ENCODE assay signal across 8 mouse cellular contexts in genomic region chr4:133813174-133813991, GRCm38 (mm10). TPM values are rescaled to one million over a fixed set of nuclear protein-coding genes. Genes with fewer than 3 reads are reported as not detected.
A peak's percentile ranks its signal among the peaks of the same experiment; 100 is the strongest.
DNase-seq lines count a peak whose midpoint lies in the region; ATAC-seq and TF ChIP-seq lines count a peak whose summit lies in the region.

No protein-coding gene starts in this region.

- no peaks in the 10 kb centered on the region for H3K9me3 ChIP-seq in ES-Bruce4 (replicated peaks; ENCODE audit: control insufficient read depth, insufficient read depth, low read length, poor library complexity, severe bottlenecking)
- H3K9me3 ChIP-seq in forebrain, embryonic 14.5 days (replicated peaks; ENCODE audit: control insufficient read depth, low read length), result no peaks in the 10 kb centered on the region
- no peaks in the 10 kb centered on the region for H3K9me3 ChIP-seq in neural tube, embryonic 15.5 days (replicated peaks)

- H3K4me3 ChIP-seq in ES-Bruce4 (ENCODE audit: low read depth, low read length), result peak overlapping the region; percentile 95
- peak overlapping the region; percentile 63 for H3K4me3 ChIP-seq in forebrain, embryonic 14.5 days (ENCODE audit: low read depth, low read length)
- H3K4me3 ChIP-seq in neural tube, embryonic 15.5 days (replicated peaks), result peak overlapping the region; percentile 70

- H3K9ac ChIP-seq in ES-Bruce4 (ENCODE audit: low read depth, poor library complexity, severe bottlenecking), result peak overlapping the region; percentile 96
- peak overlapping the region; percentile 85 for H3K9ac ChIP-seq in forebrain, embryonic 14.5 days (ENCODE audit: low read length)
- peak overlapping the region; percentile 74 for H3K9ac ChIP-seq in neural tube, embryonic 15.5 days (replicated peaks)

- H3K4me2 ChIP-seq in forebrain, embryonic 14.5 days (ENCODE audit: low read length), result peak overlapping the region; percentile 62
- peak overlapping the region; percentile 63 for H3K4me2 ChIP-seq in neural tube, embryonic 15.5 days

- H3K4me1 ChIP-seq in ES-Bruce4 (ENCODE audit: control insufficient read depth, insufficient read depth, low read length), result peaks cover 2% of the 10 kb centered on the region
- peaks cover 12% of the 10 kb centered on the region; the same call in 1 of the 2 replicates for H3K4me1 ChIP-seq in forebrain, embryonic 14.5 days (ENCODE audit: control insufficient read depth, insufficient read depth, low read length)
- peaks cover 20% of the 10 kb centered on the region for H3K4me1 ChIP-seq in neural tube, embryonic 15.5 days

- intact Hi-C loops in heart, postnatal 14 days (cut with DNase I), result loop anchor here (1.0 kb wide), 1 partner anchor 56 kb away; no protein-coding TSS in a partner anchor

- H3K27me3 ChIP-seq in ES-Bruce4 (ENCODE audit: control insufficient read depth, insufficient read depth, low read length, poor library complexity, severe bottlenecking), result no peaks in the 10 kb centered on the region
- H3K27me3 ChIP-seq in forebrain, embryonic 14.5 days (replicated peaks; ENCODE audit: control insufficient read depth, insufficient read depth, low read length), result no peaks in the 10 kb centered on the region
- no peaks in the 10 kb centered on the region for H3K27me3 ChIP-seq in neural tube, embryonic 15.5 days (replicated peaks)

- TF ChIP-seq EP300 in ES-Bruce4 (IDR thresholded peaks at IDR 0.05; ENCODE audit: insufficient read depth, low read depth, low read length), result 0 out of 2 replicates have a peak, but pooled peaks have one; percentile 72

- no peaks in the 10 kb centered on the region for H3K36me3 ChIP-seq in ES-Bruce4 (ENCODE audit: control insufficient read depth, insufficient read depth, low read length, poor library complexity, severe bottlenecking)
- no peaks in the 10 kb centered on the region for H3K36me3 ChIP-seq in forebrain, embryonic 14.5 days (ENCODE audit: control insufficient read depth, insufficient read depth, low read length)
- no peaks in the 10 kb centered on the region for H3K36me3 ChIP-seq in neural tube, embryonic 15.5 days

- TF ChIP-seq CTCF in ES-Bruce4 (IDR thresholded peaks at IDR 0.05; ENCODE audit: low read depth, low read length), result no peak

- TF ChIP-seq POLR2A in ES-Bruce4 (IDR thresholded peaks at IDR 0.05; ENCODE audit: insufficient read depth, low read length), result peak; percentile 17

- DNase-seq in cerebellum, adult 11 months, result peak; percentile 91
- DNase-seq in forebrain, embryonic 14.5 days (ENCODE audit: low spot score), result peak; percentile 98
- peak; percentile 96 to 97 for DNase-seq in heart, postnatal 14 days
- DNase-seq in layer of hippocampus, adult 11-12 months (ENCODE audit: low spot score), result peak; percentile 94
- peak; percentile 98 to 99 for DNase-seq in lung, adult 18-20 months
- peak; percentile 95 for DNase-seq in testis, postnatal 14 days (ENCODE audit: low spot score)

- peak; percentile 89 for ATAC-seq in forebrain, embryonic 14.5 days
- ATAC-seq in neural tube, embryonic 15.5 days (ENCODE audit: low FRiP score), result peak; percentile 92

- H3K27ac ChIP-seq in ES-Bruce4 (ENCODE audit: insufficient read depth, low read length), result peak overlapping the region; percentile 100
- H3K27ac ChIP-seq in forebrain, embryonic 14.5 days (ENCODE audit: low read depth, low read length), result peak overlapping the region; percentile 100
- H3K27ac ChIP-seq in neural tube, embryonic 15.5 days (replicated peaks), result peak overlapping the region; percentile 98

- under 1% methylated on average over 48 of the region's 101 CpGs for WGBS in forebrain, embryonic 14.5 days
- 0% methylated on average over 57 of the region's 101 CpGs for WGBS in neural tube, embryonic 15.5 days

RNA-seq across cellular contexts. Expression of gene Arid1a, which starts 56.8 kb away (rescaled TPM):
- polyA plus RNA-seq in ES-Bruce4 (2011; ENCODE audit: insufficient read depth, insufficient read length, low read depth, missing spikeins), result 119 and 123 TPM in 2 replicates
- 30.9 and 35.4 TPM in 2 replicates for polyA plus RNA-seq in forebrain, embryonic 14.5 days (2014; fragmentation: Nextera tagmentation; extraction: Ambion mirVana)
- total RNA-seq in heart, postnatal 14 days (2021), result 10 to 100 TPM; 45.2 to 48.8 TPM
- 26.9 and 28.7 TPM in 2 replicates for polyA plus RNA-seq in neural tube, embryonic 15.5 days (2015; fragmentation: Nextera tagmentation; extraction: Ambion mirVana)

Comparison
In these comparisons a context has a peak if more than half of its experiments do, and no peak if none do; other contexts are left out.
1. Peak in every context shown above with its lines: DNase-seq, ATAC-seq, H3K4me3 ChIP-seq and H3K27ac ChIP-seq.